Mouse (Mus musculus) central nervous system, embryonic 18 days (tissue): ENCODE data around the gene Mxra7. TPM values are rescaled to one million over a fixed set of nuclear protein-coding genes. Genes with fewer than 3 reads are reported as not detected.

Source experiments
- polyA plus RNA-seq: library from polyadenylated mRNA; depleted of rRNA; stranded (reverse); fragments of >200 nt; gene quantifications from 2 replicates; pipeline ENCODE4 v1.2.3, GENCODE M21; 2012; rRNA removed

The Mxra7 gene
- polyA plus RNA-seq = 12.3 and 14.3 TPM in 2 replicates

DNA sequence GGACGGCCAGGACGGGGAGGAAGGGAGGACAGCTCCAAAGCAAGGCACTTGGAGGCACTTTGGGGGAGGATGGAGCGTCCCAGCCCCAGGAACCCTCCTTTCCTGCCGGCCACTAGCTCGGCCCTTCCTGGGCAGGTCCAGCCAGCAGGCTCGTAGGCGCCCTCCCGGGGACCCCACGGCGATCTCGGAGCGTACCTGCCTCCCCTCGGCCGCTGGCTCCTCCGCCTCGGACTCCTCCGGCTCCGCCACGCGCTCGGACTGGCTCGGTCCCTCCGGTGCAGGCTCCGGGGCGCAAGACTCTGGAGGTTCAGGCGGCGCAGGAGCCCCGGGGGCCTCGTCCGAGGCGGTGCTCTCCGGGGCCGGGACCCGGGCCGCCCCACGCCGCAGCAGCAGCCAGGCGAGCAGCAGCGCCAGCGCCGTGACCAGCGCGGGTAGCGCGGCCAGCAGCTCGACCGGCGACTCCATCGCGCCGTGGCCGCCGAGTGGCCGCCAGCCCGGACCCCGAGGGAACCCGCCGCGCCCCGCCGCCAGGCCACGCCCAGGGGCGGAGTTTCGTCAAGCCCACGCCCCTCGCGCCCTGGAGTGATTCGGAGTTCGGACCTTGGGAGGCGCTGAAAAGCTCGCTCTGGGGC lies at the start of gene Mxra7:
Mxra7 (minus strand) TSS at position 513 of the 632 bp plus-strand sequence.

DNA sequence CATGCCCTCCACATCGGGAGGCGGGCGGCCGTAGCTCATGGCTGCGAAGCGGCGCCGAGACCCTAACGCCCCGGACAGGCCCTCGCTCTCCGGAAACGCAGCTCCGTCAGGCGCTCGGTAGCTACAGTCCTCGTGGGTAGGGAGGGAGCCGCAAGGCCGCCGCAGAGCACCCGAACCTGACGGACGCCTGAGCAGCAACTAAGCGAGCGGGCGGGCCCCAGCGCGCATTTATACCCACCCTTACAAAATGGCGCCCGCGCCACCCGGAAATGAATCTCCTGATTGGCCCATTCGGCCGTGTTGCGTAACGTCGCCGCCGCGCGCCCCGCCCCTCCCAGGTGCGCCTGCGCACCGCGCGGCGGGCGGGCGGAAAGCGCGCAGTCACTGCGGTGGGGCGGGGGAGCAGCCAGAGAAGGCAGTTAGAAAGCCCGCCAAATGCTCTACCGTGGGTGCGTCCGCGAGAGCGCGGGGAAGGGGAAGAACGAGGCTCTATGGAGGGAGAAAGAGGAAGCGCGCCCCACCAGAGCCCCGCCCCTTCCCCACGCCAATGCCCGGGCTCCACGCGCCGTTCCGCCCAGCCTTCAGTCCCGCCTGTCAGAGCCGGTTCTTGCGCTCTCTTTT lies 25.2 kb upstream of the Mxra7 start, which contains the start of gene Srsf2:
Srsf2 (minus strand) TSS at position 204 of the 621 bp plus-strand sequence.

DNA sequence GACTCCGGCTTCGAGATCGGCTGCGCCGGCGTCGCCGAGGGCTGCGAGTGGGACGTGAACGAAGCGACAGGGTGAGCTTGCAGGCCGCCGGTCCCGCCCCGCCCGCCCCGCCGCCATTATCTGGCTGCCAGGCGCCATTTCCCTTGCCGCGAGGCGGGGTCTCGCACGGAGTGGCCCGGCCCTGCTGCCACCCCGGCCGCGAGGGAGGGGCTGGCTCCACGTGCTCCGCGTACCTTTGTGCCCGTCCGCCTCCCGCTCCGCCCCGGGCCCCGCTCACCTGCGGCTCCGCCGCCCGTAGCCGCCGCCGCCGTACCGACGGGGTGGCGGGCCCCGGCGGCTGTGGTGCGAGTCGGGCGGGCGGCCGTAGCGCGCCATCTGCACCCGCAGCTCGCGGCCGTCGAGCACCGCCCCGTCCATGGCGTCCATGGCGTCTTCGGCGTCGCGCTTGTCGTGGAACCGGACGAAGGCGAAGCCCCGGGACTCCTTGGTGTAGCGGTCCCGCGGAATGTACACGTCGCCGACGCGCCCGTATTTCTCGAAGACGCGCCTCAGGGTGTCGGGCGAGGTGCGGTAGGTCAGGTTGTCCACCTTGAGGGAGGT lies 24.5 kb upstream of the Mxra7 start, which contains the start of gene Mfsd11:
Mfsd11 (plus strand) TSS at position 150 of the 600 bp plus-strand sequence.

DNA sequence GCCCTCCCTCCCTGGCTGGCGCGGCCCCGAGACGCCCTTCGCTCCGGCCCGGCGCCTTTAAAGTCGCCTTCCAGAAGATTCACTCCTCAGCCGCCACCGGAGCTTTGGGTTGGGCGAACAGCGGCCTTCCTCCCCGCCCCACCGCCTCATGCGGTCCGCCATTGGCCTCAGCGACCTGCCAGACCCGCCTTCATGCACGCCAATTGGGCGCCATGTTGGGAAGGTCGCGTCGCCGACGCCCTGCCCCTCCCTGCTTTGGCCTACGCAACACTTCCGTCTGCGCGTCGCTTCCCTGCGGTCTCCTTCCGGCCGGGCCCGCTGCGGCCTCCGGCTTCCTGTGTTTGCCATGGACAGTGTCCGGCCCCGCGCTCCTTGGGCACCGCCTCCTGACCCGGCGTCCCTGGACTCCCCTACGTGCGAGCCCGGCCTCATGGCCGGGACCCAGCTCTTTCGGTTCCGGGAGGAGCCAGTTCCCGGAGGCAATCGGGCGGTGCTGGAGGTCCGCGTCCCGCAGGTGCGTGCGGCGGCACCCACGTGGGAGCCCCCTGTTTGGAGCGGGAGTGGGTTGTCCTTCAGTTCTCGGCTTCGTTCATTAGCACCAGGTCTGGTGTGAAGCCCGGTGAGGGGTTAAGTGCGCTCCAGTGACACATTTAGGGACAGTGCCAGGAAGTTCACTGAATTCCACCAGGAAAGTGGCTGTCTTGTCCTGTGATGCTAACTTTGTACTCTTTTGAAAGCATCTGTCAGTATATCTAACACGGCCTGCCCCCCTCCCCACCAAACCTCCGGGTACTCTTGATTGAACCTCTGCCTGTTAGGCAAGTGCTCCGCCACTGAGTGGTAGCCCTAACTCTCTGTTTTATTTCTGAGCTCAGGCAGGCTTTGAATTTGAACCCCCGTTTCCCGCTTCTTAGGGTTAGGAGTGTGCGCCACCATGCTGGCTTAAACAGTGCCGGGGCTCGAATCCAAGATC lies 15.7 kb upstream of the Mxra7 start, which contains the start of the genes Mettl23 and Jmjd6:
Mettl23 (plus strand) TSS at position 18 of the 973 bp plus-strand sequence.
Jmjd6 (minus strand) TSS at position 189 of the 973 bp plus-strand sequence.

DNA sequence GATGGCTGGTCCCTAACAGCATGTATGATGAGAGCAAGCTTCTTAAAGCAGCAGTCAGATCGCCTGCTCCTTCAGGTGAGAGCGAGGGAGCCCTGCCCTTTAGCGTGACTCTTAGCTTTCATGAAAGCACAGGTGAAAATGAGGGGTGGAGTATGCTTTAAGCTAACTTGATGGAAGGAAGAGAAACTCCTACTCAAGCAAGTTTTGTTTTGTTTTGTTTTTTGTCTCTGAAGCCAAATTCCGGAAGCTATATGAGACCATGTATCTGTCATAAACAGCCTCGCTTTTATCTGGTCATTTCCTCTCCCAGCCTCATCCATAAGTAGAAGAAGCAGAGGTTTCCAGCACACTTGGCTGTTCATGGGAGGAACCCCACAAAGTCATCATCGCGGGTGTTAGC lies 52.4 kb downstream of the Mxra7 start, which contains the start of gene St6galnac1:
St6galnac1 (minus strand) TSS at position 101 of the 400 bp plus-strand sequence.

Other genes starting within 250 kb of the Mxra7 start
- 64.5 and 67.0 TPM in 2 replicates for gene Ube2o, start 246.6 kb downstream of the Mxra7 start, polyA plus RNA-seq
- gene Aanat, start 241.6 kb downstream of the Mxra7 start, polyA plus RNA-seq = 0.90 and 1.0 TPM in 2 replicates
- gene Rhbdf2, start 201.0 kb downstream of the Mxra7 start, polyA plus RNA-seq = 1.8 and 2.3 TPM in 2 replicates
- 1.8 and 2.3 TPM in 2 replicates for gene Prcd, start 174.5 kb downstream of the Mxra7 start, polyA plus RNA-seq
- 25.8 and 26.4 TPM in 2 replicates for gene Cygb, start 173.7 kb downstream of the Mxra7 start, polyA plus RNA-seq
- not detected in 2 replicates for gene St6galnac1, start 52.5 kb downstream of the Mxra7 start, polyA plus RNA-seq
- 53.1 and 56.0 TPM in 2 replicates for gene Mettl23, start 15.2 kb upstream of the Mxra7 start, polyA plus RNA-seq
- 33.9 and 37.6 TPM in 2 replicates for gene Jmjd6, start 15.4 kb upstream of the Mxra7 start, polyA plus RNA-seq
- 41.9 and 44.3 TPM in 2 replicates for gene Mfsd11, start 24.4 kb upstream of the Mxra7 start, polyA plus RNA-seq
- gene Srsf2, start 25.0 kb upstream of the Mxra7 start, polyA plus RNA-seq = 602 TPM in 2 replicates
- 68.6 and 85.1 TPM in 2 replicates for gene Mgat5b, start 90.8 kb upstream of the Mxra7 start, polyA plus RNA-seq